Mouse (Mus musculus) cerebellum, adult 2 months (tissue): ENCODE results near the gene Rnf185. TPM values are rescaled to one million over a fixed set of nuclear protein-coding genes. Genes with fewer than 3 reads are reported as not detected.
A peak's percentile ranks its signal among the peaks of the same experiment; 100 is the strongest.

Experiments used
- DNase-seq, 2 experiments: peaks; one replicate each; pipeline ENCODE4 v3.0.0; 2021
- H3K27ac ChIP-seq: fragments of 200-500 bp; 2 replicates; pipeline ENCODE4 v1.5.1; 2012; ENCODE audit warnings: low read length, control low read depth, inconsistent platforms; ENCODE audit not compliant: insufficient read depth
- H3K27me3 ChIP-seq: fragments of 200-500 bp; 2 replicates; pipeline ENCODE4 v1.6.1; 2012; ENCODE audit warnings: inconsistent platforms, mild to moderate bottlenecking, low read length, moderate library complexity; ENCODE audit not compliant: control insufficient read depth, insufficient read depth
- H3K4me1 ChIP-seq: fragments of 200-500 bp; 2 replicates; pipeline ENCODE4 v1.6.1; 2011; ENCODE audit warnings: low read length; ENCODE audit not compliant: control insufficient read depth, insufficient read depth
- H3K4me3 ChIP-seq: fragments of 200-500 bp; replicated peaks from 2 replicates; pipeline ENCODE3; 2011; ENCODE audit warnings: mild to moderate bottlenecking, low read depth, low read length, control low read depth; ENCODE audit not compliant: insufficient read depth
- CTCF ChIP-seq: fragments of 200-500 bp; IDR thresholded peaks from 2 replicates; pipeline ENCODE4 v1.5.1; 2011; ENCODE audit warnings: low read depth, mild to moderate bottlenecking, control low read depth, low read length, moderate library complexity, borderline replicate concordance; ENCODE audit not compliant: insufficient read depth
- POLR2A ChIP-seq: fragments of 200-500 bp; IDR thresholded peaks from 2 replicates; pipeline ENCODE4 v1.6.1; 2011; ENCODE audit warnings: low read length, control low read depth, borderline replicate concordance; ENCODE audit not compliant: insufficient read depth
- WGBS: fragments of 180-500 bp; shearing (Covaris S2); methylation state at CpG from one replicate; pipeline ENCODE4 v1.1.7; 2018; 5-methylcytosine and 5-hydroxymethylcytosine counted together
- polyA plus RNA-seq: library from polyadenylated mRNA; depleted of rRNA; stranded (reverse); fragments of >200 nt; gene quantifications from 2 replicates; pipeline ENCODE4 v1.2.3, GENCODE M21; 2012

Gene Rnf185
- polyA plus RNA-seq, 1 experiment = 39.3 TPM

GRCm38 (mm10) chr11:3486349-3486748 is 34.2 kb upstream of the Rnf185 start:
- 86% methylated on average over 7 of the region's 7 CpGs for WGBS

GRCm38 (mm10) chr11:3483980-3484642 is 31.9 kb upstream of the Rnf185 start:
- no peaks in the 10 kb centered on the region for H3K27me3 ChIP-seq
- WGBS = 44% methylated on average over 11 of the region's 11 CpGs
- TF ChIP-seq POLR2A = no peak
- peak overlapping the region; percentile 77; the same call in 1 of the 2 replicates for H3K27ac ChIP-seq
- no peak overlapping the region for H3K4me3 ChIP-seq
- peak; percentile 27 to 42 for DNase-seq
- H3K4me1 ChIP-seq = peaks cover 10% of the 10 kb centered on the region; the same call in 1 of the 2 replicates

More at GRCm38 (mm10) chr11:3486349-3486748, 34.2 kb upstream of the Rnf185 start:
- no peak for TF ChIP-seq CTCF
- TF ChIP-seq POLR2A = no peak
- H3K4me1 ChIP-seq = peaks cover 10% of the 10 kb centered on the region; the same call in 1 of the 2 replicates
- DNase-seq = no peak
- H3K27ac ChIP-seq = no peak overlapping the region
- H3K4me3 ChIP-seq = no peak overlapping the region
- H3K27me3 ChIP-seq = no peaks in the 10 kb centered on the region

GRCm38 (mm10) chr11:3475489-3475888 is 23.3 kb upstream of the Rnf185 start:
- Histone ChIP-seq H3K4me3 (no peak overlapping the region), H3K27ac (no peak overlapping the region), H3K4me1 (no peaks in the 10 kb centered on the region), H3K27me3 (no peaks in the 10 kb centered on the region)
- no peak for DNase-seq
- no peak for TF ChIP-seq CTCF
- no peak for TF ChIP-seq POLR2A

DNA sequence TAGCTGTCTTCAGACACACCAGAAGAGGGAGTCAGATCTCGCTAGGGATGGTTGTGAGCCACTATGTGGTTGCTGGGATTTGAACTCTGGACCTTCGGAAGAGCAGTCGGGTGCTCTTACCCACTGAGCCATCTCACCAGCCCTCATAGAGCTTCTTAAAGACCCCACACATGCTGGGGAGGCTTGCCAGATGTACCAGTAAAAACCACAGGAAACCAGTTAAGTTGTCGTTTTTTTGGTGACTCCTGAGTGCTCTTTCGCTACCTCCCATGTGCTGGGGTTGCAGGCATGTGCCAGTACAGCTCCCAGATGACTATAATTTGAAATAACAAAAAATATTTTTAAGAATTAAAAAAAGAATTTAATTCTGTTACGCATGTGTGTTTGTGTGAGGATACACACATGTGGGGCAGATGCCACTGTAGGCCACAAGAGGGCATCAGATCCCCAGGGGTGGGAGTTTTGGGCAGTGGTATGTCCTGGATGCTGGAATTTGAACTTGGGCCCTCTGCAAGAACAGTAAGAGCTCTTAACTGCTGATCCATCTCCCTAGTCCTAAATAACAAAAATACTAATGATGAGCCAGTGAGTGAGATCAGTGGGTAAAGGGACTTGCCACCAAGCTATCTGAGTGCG is 22.4 kb upstream of the Rnf185 start:
- no peaks in the 10 kb centered on the region for H3K27me3 ChIP-seq
- WGBS = 87% methylated on average over 7 of the region's 7 CpGs
- TF ChIP-seq POLR2A (no peak), CTCF (peak; percentile 64; the same call in 1 of the 2 replicates)
- no peak for DNase-seq
- no peaks in the 10 kb centered on the region for H3K4me1 ChIP-seq
- no peak overlapping the region for H3K27ac ChIP-seq
- H3K4me3 ChIP-seq = no peak overlapping the region

- no peaks in the 10 kb centered on the region for H3K27me3 ChIP-seq
- no peak overlapping the region for H3K27ac ChIP-seq
- H3K4me3 ChIP-seq = no peak overlapping the region
- 27% methylated on average over 1 of the region's 1 CpGs for WGBS
- H3K4me1 ChIP-seq = no peaks in the 10 kb centered on the region
- peak; percentile 88 to 93 for DNase-seq
- TF ChIP-seq POLR2A = no peak
- TF ChIP-seq CTCF = peak; percentile 99
These were observed 20.3 kb upstream of the Rnf185 start for GRCm38 (mm10) chr11:3472484-3472883.

GRCm38 (mm10) chr11:3471448-3471850 is 19.3 kb upstream of the Rnf185 start:
- DNase-seq = no peak
- H3K4me3 ChIP-seq = no peak overlapping the region
- H3K27me3 ChIP-seq = no peaks in the 10 kb centered on the region
- no peak overlapping the region for H3K27ac ChIP-seq
- 43% methylated on average over 11 of the region's 11 CpGs for WGBS
- TF ChIP-seq POLR2A = no peak
- H3K4me1 ChIP-seq = no peaks in the 10 kb centered on the region

DNA sequence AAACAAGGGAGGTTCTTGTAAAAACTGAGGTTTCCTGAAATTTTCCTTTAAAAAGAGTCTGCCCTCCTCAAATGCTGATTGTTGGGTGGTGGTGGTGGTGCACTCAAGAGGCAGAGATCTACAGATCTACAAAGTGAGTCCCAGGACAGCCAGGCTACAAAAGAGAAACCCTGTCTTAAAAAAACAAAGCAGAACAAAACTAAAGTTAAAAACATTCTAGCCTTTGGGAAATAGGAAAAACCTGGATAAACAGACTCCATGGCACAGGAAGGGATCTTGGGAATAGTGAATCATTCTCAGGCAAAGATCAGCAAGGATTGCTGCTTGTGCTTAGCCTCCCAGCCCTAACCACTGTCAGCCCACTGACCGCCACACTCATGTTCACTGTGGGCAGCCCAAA is 10.7 kb upstream of the Rnf185 start:
- H3K27me3 ChIP-seq = no peaks in the 10 kb centered on the region
- no peaks in the 10 kb centered on the region for H3K4me1 ChIP-seq
- 90% methylated on average over 1 of the region's 1 CpGs for WGBS
- TF ChIP-seq CTCF = no peak
- no peak for TF ChIP-seq POLR2A
- DNase-seq = no peak
- no peak overlapping the region for H3K27ac ChIP-seq
- no peak overlapping the region for H3K4me3 ChIP-seq

DNA sequence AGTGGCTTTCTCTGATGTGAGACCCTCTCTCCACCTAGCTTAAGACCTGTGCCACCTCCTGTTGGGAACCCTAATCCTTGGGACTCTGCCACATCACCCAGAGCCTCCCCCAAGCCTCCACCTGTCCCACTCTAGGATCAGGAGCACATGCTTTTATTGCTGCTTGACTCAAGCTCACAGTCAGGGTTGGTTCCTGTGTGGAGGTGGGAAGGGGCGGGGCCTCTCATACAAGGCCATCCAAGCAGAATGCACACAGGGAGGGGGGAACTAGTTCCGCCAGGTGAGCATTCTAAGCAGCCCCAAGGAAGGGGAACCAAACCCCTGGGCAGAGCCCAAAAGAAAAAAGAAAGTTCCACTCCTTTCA is 6.9 kb upstream of the Rnf185 start:
- no peak for DNase-seq
- H3K27me3 ChIP-seq = no peaks in the 10 kb centered on the region
- H3K27ac ChIP-seq = no peak overlapping the region
- 73% methylated on average over 2 of the region's 2 CpGs for WGBS
- no peaks in the 10 kb centered on the region; the same call in 1 of the 2 replicates for H3K4me1 ChIP-seq
- no peak overlapping the region for H3K4me3 ChIP-seq
- no peak for TF ChIP-seq POLR2A
- TF ChIP-seq CTCF = no peak
